Mouse (Mus musculus): Measurements from ENCODE around the gene Xlr3b. TPM values are rescaled to one million over a fixed set of nuclear protein-coding genes. Genes with fewer than 3 reads are reported as not detected.

The Xlr3b gene
- 31.8 TPM for polyA plus RNA-seq (2017; shearing (Covaris generic))

DNA sequence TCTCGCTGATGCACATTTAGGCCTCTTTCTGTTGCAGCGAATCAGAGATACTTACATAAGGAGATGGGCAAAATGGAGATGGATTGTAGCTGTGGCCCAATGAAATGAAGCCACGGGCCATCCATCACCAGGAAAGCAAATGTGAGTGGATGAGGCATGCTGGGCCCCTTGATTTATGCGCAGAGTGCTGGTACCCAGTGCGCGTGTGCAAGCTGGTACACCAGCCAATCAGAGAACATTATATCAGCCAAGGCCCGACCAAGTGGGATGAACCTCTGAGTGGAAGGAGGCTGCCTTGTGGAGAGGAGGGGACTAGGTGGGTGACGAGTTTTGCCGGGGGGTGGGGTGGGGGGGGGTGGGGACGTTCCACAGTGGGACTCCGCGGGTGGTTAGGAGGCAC is at the start of gene Xlr3b:
Gene Xlr3b, plus strand, starts transcription at position 274 of the 400 bp plus-strand sequence.

GRCm38 (mm10) chrX:73148496-73148895 is 43.5 kb upstream of the Xlr3b start, which contains the start of gene Xlr5b:
Xlr5b (plus strand) TSS chrX:73148796.

GRCm38 (mm10) chrX:73149350-73149749 is 42.7 kb upstream of the Xlr3b start, which contains the start of gene DXBay18:
DXBay18 (minus strand) TSS chrX:73149450.

DNA sequence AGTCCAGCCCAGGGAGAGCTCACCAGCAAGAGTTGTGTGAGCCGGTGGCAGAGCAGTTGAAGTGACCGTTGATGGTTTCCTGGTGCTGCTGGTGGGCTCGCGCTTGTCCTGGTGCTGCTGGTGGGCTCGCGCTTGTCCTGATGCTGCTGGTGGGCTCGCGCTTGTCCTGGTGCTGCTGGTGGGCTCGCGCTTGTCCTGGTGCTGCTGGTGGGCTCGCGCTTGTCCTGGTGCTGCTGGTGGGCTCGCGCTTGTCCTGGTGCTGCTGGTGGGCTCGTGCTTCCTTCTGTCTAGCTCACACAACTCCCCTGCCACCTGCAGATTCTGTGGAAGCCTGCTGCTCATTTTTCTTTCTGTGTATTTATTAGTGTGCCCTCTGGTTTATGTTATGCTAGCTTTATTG is 15.1 kb upstream of the Xlr3b start, which contains the start of gene Spin2d:
Gene Spin2d, minus strand, starts transcription at position 101 of the 400 bp plus-strand sequence.

GRCm38 (mm10) chrX:73213819-73214564 is 22.0 kb downstream of the Xlr3b start, which contains the start of gene Xlr4b:
Xlr4b (plus strand) TSS chrX:73214333.

GRCm38 (mm10) chrX:73227914-73228605 is 36.1 kb downstream of the Xlr3b start, which contains the start of gene F8a:
F8a (plus strand) TSS chrX:73228291.

GRCm38 (mm10) chrX:73242821-73243325 is 50.9 kb downstream of the Xlr3b start, which contains the start of gene Xlr4c:
Xlr4c (minus strand) TSS chrX:73243130.

Other genes with a start within 250 kb of the Xlr3b start
- gene Zfp185, start 204.9 kb upstream of the Xlr3b start, polyA plus RNA-seq (2017; shearing (Covaris generic)) = not detected
- gene Pnma5, start 155.1 kb upstream of the Xlr3b start, polyA plus RNA-seq (2017; shearing (Covaris generic)) = not detected
- not detected for gene Pnma3, start 127.4 kb upstream of the Xlr3b start, polyA plus RNA-seq (2017; shearing (Covaris generic))
- gene Xlr4a, start 109.7 kb upstream of the Xlr3b start, polyA plus RNA-seq (2017; shearing (Covaris generic)) = 68.2 TPM
- 0.41 TPM for gene Xlr3a, start 95.1 kb upstream of the Xlr3b start, polyA plus RNA-seq (2017; shearing (Covaris generic))
- 0.69 TPM for gene Gm14685, start 75.2 kb upstream of the Xlr3b start, polyA plus RNA-seq (2017; shearing (Covaris generic))
- not detected for gene Xlr5b, start 43.4 kb upstream of the Xlr3b start, polyA plus RNA-seq (2017; shearing (Covaris generic))
- 0.49 TPM for gene DXBay18, start 42.8 kb upstream of the Xlr3b start, polyA plus RNA-seq (2017; shearing (Covaris generic))
- not detected for gene Spin2d, start 15.2 kb upstream of the Xlr3b start, polyA plus RNA-seq (2017; shearing (Covaris generic))
- 167 TPM for gene Xlr4b, start 22.1 kb downstream of the Xlr3b start, polyA plus RNA-seq (2017; shearing (Covaris generic))
- gene F8a, start 36.1 kb downstream of the Xlr3b start, polyA plus RNA-seq (2017; shearing (Covaris generic)) = 15.3 TPM
- 102 TPM for gene Xlr4c, start 50.9 kb downstream of the Xlr3b start, polyA plus RNA-seq (2017; shearing (Covaris generic))
- gene Xlr3c, start 73.2 kb downstream of the Xlr3b start, polyA plus RNA-seq (2017; shearing (Covaris generic)) = 0.67 TPM
- 0.51 TPM for gene Xlr5a, start 100.8 kb downstream of the Xlr3b start, polyA plus RNA-seq (2017; shearing (Covaris generic))
- gene Xlr5c, start 100.8 kb downstream of the Xlr3b start, polyA plus RNA-seq (2017; shearing (Covaris generic)) = not detected
- not detected for gene Gm45015, start 144.6 kb downstream of the Xlr3b start, polyA plus RNA-seq (2017; shearing (Covaris generic))
- 10.5 TPM for gene Zfp275, start 150.4 kb downstream of the Xlr3b start, polyA plus RNA-seq (2017; shearing (Covaris generic))
- not detected for gene Gm18336, start 206.5 kb downstream of the Xlr3b start, polyA plus RNA-seq (2017; shearing (Covaris generic))
- not detected for gene Zfp92, start 218.9 kb downstream of the Xlr3b start, polyA plus RNA-seq (2017; shearing (Covaris generic))
- gene Trex2, start 243.1 kb downstream of the Xlr3b start, polyA plus RNA-seq (2017; shearing (Covaris generic)) = not detected

Data from effector memory CD4-positive, alpha-beta T cell, adult 7 months (primary cell).